Mouse (Mus musculus) hindbrain, embryonic 11.5 days (tissue): ENCODE results near the gene Susd1. TPM values are rescaled to one million over a fixed set of nuclear protein-coding genes. Genes with fewer than 3 reads are reported as not detected.

ENCODE experiments used
- ATAC-seq: fragments of 200-750 bp; cut with Nextera tagmentation; 2 replicates; pipeline ENCODE4 v1.8.0; 2017; ENCODE audit warnings: mild to moderate bottlenecking, moderate TSS enrichment, moderate library complexity; ENCODE audit not compliant: low FRiP score
- DNase-seq: peaks from one replicate; pipeline ENCODE4 v3.0.0-alpha.2; 2015; ENCODE audit warnings: low spot score
- H3K27ac ChIP-seq: fragments of 300-500 bp; sonication (generic); 2 replicates; pipeline ENCODE4 v1.5.1; 2014; ENCODE audit warnings: mild to moderate bottlenecking, low read depth, low read length
- H3K27me3 ChIP-seq: fragments of 300-500 bp; sonication (generic); 2 replicates; pipeline ENCODE4 v1.6.1; 2014; ENCODE audit warnings: mild to moderate bottlenecking, low read length, moderate library complexity, mixed read lengths; ENCODE audit not compliant: control insufficient read depth, insufficient read depth
- H3K36me3 ChIP-seq: fragments of 300-500 bp; sonication (generic); 2 replicates; pipeline ENCODE4 v1.6.1; 2014; ENCODE audit warnings: mild to moderate bottlenecking, low read length, moderate library complexity, mixed read lengths; ENCODE audit not compliant: control insufficient read depth, insufficient read depth
- H3K4me1 ChIP-seq: fragments of 300-500 bp; sonication (generic); replicated peaks from 2 replicates; pipeline ENCODE4 v1.6.1; 2014; ENCODE audit warnings: low read length, mixed read lengths; ENCODE audit not compliant: control insufficient read depth, insufficient read depth
- H3K4me2 ChIP-seq: fragments of 300-500 bp; sonication (generic); replicated peaks from 2 replicates; pipeline ENCODE4 v1.6.1; 2014; ENCODE audit warnings: mild to moderate bottlenecking, low read depth, low read length
- H3K4me3 ChIP-seq: fragments of 300-500 bp; sonication (generic); 2 replicates; pipeline ENCODE4 v1.5.1; 2014; ENCODE audit warnings: low read depth, low read length
- H3K9ac ChIP-seq: fragments of 300-500 bp; sonication (generic); 2 replicates; pipeline ENCODE4 v1.6.1; 2014; ENCODE audit warnings: low read depth, low read length
- H3K9me3 ChIP-seq: fragments of 300-500 bp; sonication (generic); 2 replicates; pipeline ENCODE4 v1.6.1; 2016; ENCODE audit warnings: low read length; ENCODE audit not compliant: control insufficient read depth
- WGBS: fragments of 180-500 bp; shearing (Covaris S2); extraction: QIAGEN DNeasy Blood & Tissue Kit; methylation state at CpG from one replicate; pipeline ENCODE4 v1.1.7; 2014; 5-methylcytosine and 5-hydroxymethylcytosine counted together
- polyA plus RNA-seq: library from polyadenylated mRNA; unstranded; fragments of >200 nt; fragmentation: Nextera tagmentation; extraction: Ambion mirVana; gene quantifications from 2 replicates; pipeline ENCODE4 v1.2.1, GENCODE M21; 2014

Susd1 gene
- polyA plus RNA-seq, 1 experiment from 2014 or later = 0.94 TPM

GRCm38 (mm10) chr4:59381007-59381743 lies 57.3 kb downstream of the Susd1 start:
- Histone ChIP-seq H3K9me3 (no peaks in the 10 kb centered on the region), H3K27me3 (no peaks in the 10 kb centered on the region), H3K4me1 (no peaks in the 10 kb centered on the region), H3K27ac (no peak overlapping the region), H3K4me3 (no peak overlapping the region), H3K4me2 (no peak overlapping the region), H3K36me3 (no peaks in the 10 kb centered on the region), H3K9ac (no peak overlapping the region)
- DNase-seq (peak; percentile 18), ATAC-seq (no peak)
- 83% methylated on average over 13 of the region's 13 CpGs for WGBS

- H3K4me1 ChIP-seq = no peaks in the 10 kb centered on the region
- H3K36me3 ChIP-seq = no peaks in the 10 kb centered on the region
- H3K9me3 ChIP-seq = no peaks in the 10 kb centered on the region
- no peak overlapping the region for H3K4me3 ChIP-seq
- no peak overlapping the region for H3K4me2 ChIP-seq
- WGBS = 89% methylated on average over 4 of the region's 4 CpGs
- no peaks in the 10 kb centered on the region for H3K27me3 ChIP-seq
- ATAC-seq (no peak), DNase-seq (no peak)
- no peak overlapping the region for H3K27ac ChIP-seq
- no peak overlapping the region for H3K9ac ChIP-seq
Measured at GRCm38 (mm10) chr4:59380478-59380877, 58.0 kb downstream of the Susd1 start.

- 82% methylated on average over 5 of the region's 5 CpGs for WGBS
- ATAC-seq (no peak), DNase-seq (no peak)
Measured at GRCm38 (mm10) chr4:59379876-59380275, 58.6 kb downstream of the Susd1 start.

GRCm38 (mm10) chr4:59378631-59379030 lies 59.8 kb downstream of the Susd1 start:
- Histone ChIP-seq H3K4me2 (no peak overlapping the region), H3K4me1 (no peaks in the 10 kb centered on the region), H3K27ac (no peak overlapping the region), H3K9ac (no peak overlapping the region), H3K27me3 (no peaks in the 10 kb centered on the region), H3K36me3 (no peaks in the 10 kb centered on the region), H3K9me3 (no peaks in the 10 kb centered on the region), H3K4me3 (no peak overlapping the region)
- WGBS = 88% methylated on average over 4 of the region's 4 CpGs
- DNase-seq (no peak), ATAC-seq (no peak)

More at GRCm38 (mm10) chr4:59379876-59380275, 58.6 kb downstream of the Susd1 start:
- no peak overlapping the region for H3K9ac ChIP-seq
- no peak overlapping the region for H3K4me3 ChIP-seq
- H3K27ac ChIP-seq = no peak overlapping the region
- no peaks in the 10 kb centered on the region for H3K9me3 ChIP-seq
- H3K36me3 ChIP-seq = no peaks in the 10 kb centered on the region
- no peaks in the 10 kb centered on the region for H3K4me1 ChIP-seq
- H3K4me2 ChIP-seq = no peak overlapping the region
- H3K27me3 ChIP-seq = no peaks in the 10 kb centered on the region

GRCm38 (mm10) chr4:59374271-59374938 lies 64.0 kb downstream of the Susd1 start:
- no peak for DNase-seq
- no peak for ATAC-seq
- WGBS = 67% methylated on average over 10 of the region's 10 CpGs

GRCm38 (mm10) chr4:59372546-59373157 lies 65.8 kb downstream of the Susd1 start:
- H3K4me1 ChIP-seq = no peaks in the 10 kb centered on the region
- H3K4me2 ChIP-seq = no peak overlapping the region
- no peak overlapping the region for H3K9ac ChIP-seq
- H3K9me3 ChIP-seq = no peaks in the 10 kb centered on the region
- no peak; the same call in 1 of the 2 replicates for ATAC-seq
- H3K27me3 ChIP-seq = no peaks in the 10 kb centered on the region
- no peak overlapping the region for H3K4me3 ChIP-seq
- no peaks in the 10 kb centered on the region for H3K36me3 ChIP-seq
- 75% methylated on average over 5 of the region's 5 CpGs for whole genome bisulfite sequencing
- no peak overlapping the region for H3K27ac ChIP-seq
- no peak for DNase-seq

More at GRCm38 (mm10) chr4:59374271-59374938, 64.0 kb downstream of the Susd1 start:
- Histone ChIP-seq H3K27me3 (no peaks in the 10 kb centered on the region), H3K36me3 (no peaks in the 10 kb centered on the region), H3K9ac (no peak overlapping the region), H3K4me1 (no peaks in the 10 kb centered on the region), H3K27ac (no peak overlapping the region), H3K4me2 (no peak overlapping the region), H3K4me3 (no peak overlapping the region), H3K9me3 (no peaks in the 10 kb centered on the region)

GRCm38 (mm10) chr4:59371910-59372309 lies 66.5 kb downstream of the Susd1 start:
- WGBS = 91% methylated on average over 5 of the region's 5 CpGs
- no peak for ATAC-seq

GRCm38 (mm10) chr4:59369941-59370340 lies 68.5 kb downstream of the Susd1 start:
- Histone ChIP-seq H3K36me3 (no peaks in the 10 kb centered on the region), H3K4me2 (no peak overlapping the region), H3K27ac (no peak overlapping the region), H3K27me3 (no peaks in the 10 kb centered on the region), H3K4me1 (no peaks in the 10 kb centered on the region), H3K9me3 (no peaks in the 10 kb centered on the region), H3K9ac (no peak overlapping the region), H3K4me3 (no peak overlapping the region)
- no peak for ATAC-seq
- 92% methylated on average over 2 of the region's 2 CpGs for WGBS
- no peak for DNase-seq

More at GRCm38 (mm10) chr4:59371910-59372309, 66.5 kb downstream of the Susd1 start:
- no peaks in the 10 kb centered on the region for H3K27me3 ChIP-seq
- no peaks in the 10 kb centered on the region for H3K36me3 ChIP-seq
- no peaks in the 10 kb centered on the region for H3K9me3 ChIP-seq
- no peaks in the 10 kb centered on the region for H3K4me1 ChIP-seq
- no peak overlapping the region for H3K9ac ChIP-seq
- H3K4me2 ChIP-seq = no peak overlapping the region
- no peak overlapping the region for H3K27ac ChIP-seq
- DNase-seq = no peak
- no peak overlapping the region for H3K4me3 ChIP-seq
